Mouse (Mus musculus): ENCODE results near the gene Slc1a7. TPM values are rescaled to one million over a fixed set of nuclear protein-coding genes. Genes with fewer than 3 reads are reported as not detected.
A peak's percentile ranks its signal among the peaks of the same experiment; 100 is the strongest.

Gene Slc1a7
- 0.09 TPM in 1 of 2 replicates, not detected in the other for polyA plus RNA-seq (2015; fragmentation: Nextera tagmentation; extraction: Ambion mirVana)

DNA sequence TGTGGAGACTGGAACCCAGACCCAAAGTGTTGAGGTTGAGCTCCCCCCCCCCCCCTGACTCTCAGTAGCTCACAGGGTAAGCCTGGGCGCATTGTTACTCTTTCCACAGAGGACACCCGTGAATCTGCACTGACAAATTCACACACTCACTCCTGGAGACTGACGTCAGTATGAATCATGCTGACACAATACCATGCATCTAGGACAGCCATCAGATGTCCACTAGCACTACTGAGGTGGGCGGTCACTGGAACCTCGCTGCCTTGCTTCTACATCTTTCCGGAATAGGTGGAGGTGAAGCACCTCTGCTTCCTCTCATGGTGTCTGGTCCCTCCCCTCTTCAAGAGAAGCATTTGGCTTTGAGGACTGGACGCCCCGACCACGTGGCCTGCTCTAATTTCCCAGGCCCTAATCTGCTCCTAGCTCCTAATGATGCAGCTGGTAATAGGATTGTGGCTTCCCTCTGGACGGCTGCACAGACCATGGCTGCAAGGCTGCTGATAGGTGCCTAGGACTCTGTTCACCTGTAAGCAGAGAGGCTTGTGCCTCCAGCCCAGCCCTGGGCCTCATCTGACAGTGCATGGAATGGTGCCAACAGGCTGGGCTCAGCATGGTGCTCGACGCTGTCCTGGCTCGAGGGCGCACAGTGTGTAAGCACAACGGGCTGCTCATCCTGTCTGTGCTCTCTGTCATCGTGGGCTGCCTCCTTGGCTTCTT is at the start of gene Slc1a7:
Slc1a7 (plus strand) TSS at position 367 of the 717 bp plus-strand sequence.
- Histone ChIP-seq H3K9me3 (no peaks in the 10 kb centered on the region), H3K27me3 (replicated peaks) (no peaks in the 10 kb centered on the region), H3K36me3 (replicated peaks) (no peaks in the 10 kb centered on the region), H3K4me1 (0 out of 2 replicates have a peak, but pooled peaks cover 2% of the 10 kb centered on the region), H3K27ac (no peak within 1 kb of the TSS), H3K4me2 (no peak within 1 kb of the TSS), H3K4me3 (no peak within 1 kb of the TSS), H3K9ac (no peak within 1 kb of the TSS)
- no peak for ATAC-seq (replicated peaks)
- 80% methylated on average over 16 of the region's 16 CpGs for WGBS

DNA sequence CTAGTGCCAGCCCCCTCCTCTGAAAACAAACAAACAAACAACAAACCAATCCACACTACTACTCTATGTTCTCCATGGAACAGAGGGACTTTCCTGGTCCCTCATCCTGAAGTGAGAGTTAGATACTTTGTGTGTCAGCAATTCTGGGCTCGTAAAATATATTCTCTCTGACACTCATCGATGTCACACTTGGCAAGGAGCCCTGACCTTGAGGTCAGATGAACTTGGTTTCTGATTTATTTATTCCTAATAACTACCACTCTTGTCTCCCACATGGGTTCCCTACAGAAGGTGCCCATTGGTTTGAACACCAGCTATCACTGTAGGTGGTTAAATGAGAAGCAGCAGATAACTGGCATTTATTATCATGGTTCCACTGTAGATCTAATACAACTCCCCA is 47.8 kb upstream of the Slc1a7 start:
- H3K9me3 ChIP-seq = no peaks in the 10 kb centered on the region
- WGBS = 90% methylated on average over 2 of the region's 2 CpGs
- H3K4me1 ChIP-seq = peaks cover 15% of the 10 kb centered on the region
- no peaks in the 10 kb centered on the region for H3K27me3 ChIP-seq (replicated peaks)
- ATAC-seq (replicated peaks) = no peak
- H3K4me2 ChIP-seq = no peak overlapping the region
- no peaks in the 10 kb centered on the region for H3K36me3 ChIP-seq (replicated peaks)
- no peak overlapping the region for H3K4me3 ChIP-seq
- no peak overlapping the region for H3K9ac ChIP-seq
- no peak overlapping the region for H3K27ac ChIP-seq

- Histone ChIP-seq H3K4me1 (peaks cover 15% of the 10 kb centered on the region), H3K27ac (no peak overlapping the region), H3K36me3 (replicated peaks) (no peaks in the 10 kb centered on the region), H3K27me3 (replicated peaks) (no peaks in the 10 kb centered on the region), H3K4me3 (no peak overlapping the region), H3K9me3 (no peaks in the 10 kb centered on the region), H3K9ac (no peak overlapping the region), H3K4me2 (no peak overlapping the region)
- 79% methylated on average over 8 of the region's 8 CpGs for WGBS
- ATAC-seq (replicated peaks) = no peak
These were observed 46.9 kb upstream of the Slc1a7 start for GRCm38 (mm10) chr4:107921152-107921695.

DNA sequence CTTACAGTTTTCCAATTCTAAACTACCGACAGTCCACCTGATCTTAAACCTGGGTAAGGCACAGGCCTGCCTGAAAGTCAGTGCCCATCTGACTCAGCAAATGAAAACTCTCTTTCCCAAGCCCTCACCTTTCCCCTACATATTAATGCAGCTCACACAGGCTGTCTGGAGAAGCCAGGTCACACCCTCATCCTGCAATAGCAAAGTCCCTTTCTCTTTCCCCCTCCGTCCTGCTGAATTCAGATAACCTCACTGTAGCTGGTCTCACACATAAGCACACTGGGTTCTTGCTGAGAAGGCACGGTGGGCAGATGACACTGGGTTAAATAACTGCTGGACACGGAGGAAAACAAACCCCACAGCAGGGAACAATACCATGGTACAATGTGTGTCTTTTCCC is 46.2 kb upstream of the Slc1a7 start:
- Histone ChIP-seq H3K9me3 (no peaks in the 10 kb centered on the region), H3K4me2 (peak overlapping the region; percentile 72; the same call in 1 of the 2 replicates), H3K4me1 (peaks cover 15% of the 10 kb centered on the region), H3K4me3 (no peak overlapping the region), H3K9ac (no peak overlapping the region), H3K27ac (no peak overlapping the region), H3K36me3 (replicated peaks) (no peaks in the 10 kb centered on the region), H3K27me3 (replicated peaks) (no peaks in the 10 kb centered on the region)
- ATAC-seq (replicated peaks) = no peak
- WGBS = 61% methylated on average over 4 of the region's 4 CpGs

GRCm38 (mm10) chr4:107923145-107923802 is 44.9 kb upstream of the Slc1a7 start, which contains the start of gene Cpt2:
Cpt2 (minus strand) TSS chr4:107923610.
- ATAC-seq (replicated peaks) = peak; percentile 92
- no peaks in the 10 kb centered on the region for H3K27me3 ChIP-seq (replicated peaks)
- H3K27ac ChIP-seq = peak within 1 kb of the TSS; percentile 4
- WGBS = 1% methylated on average over 38 of the region's 38 CpGs
- H3K9me3 ChIP-seq = no peaks in the 10 kb centered on the region
- peaks cover 15% of the 10 kb centered on the region for H3K4me1 ChIP-seq
- H3K9ac ChIP-seq = peak within 1 kb of the TSS; percentile 61
- H3K4me2 ChIP-seq = peak within 1 kb of the TSS; percentile 72
- H3K36me3 ChIP-seq (replicated peaks) = no peaks in the 10 kb centered on the region
- peak within 1 kb of the TSS; percentile 68 for H3K4me3 ChIP-seq

DNA sequence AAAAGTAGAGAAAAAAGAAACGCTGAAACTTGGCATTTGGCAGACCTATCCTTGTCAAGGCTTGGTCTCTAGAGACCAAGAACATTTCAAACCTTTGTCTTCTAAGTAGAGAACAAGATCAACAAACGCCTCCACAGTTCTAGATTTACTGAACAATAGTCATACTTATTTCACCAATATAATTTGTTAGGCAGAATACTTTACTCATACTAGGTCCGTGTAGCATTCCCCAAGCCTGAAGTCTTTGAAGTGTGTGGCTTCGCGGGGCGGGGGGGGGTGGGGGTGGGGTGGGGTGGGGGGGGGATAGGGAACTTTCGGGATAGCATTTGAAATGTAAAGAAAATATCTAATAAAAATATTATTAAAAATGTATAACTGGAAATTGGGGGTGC is 44.3 kb upstream of the Slc1a7 start:
- Histone ChIP-seq H3K27me3 (replicated peaks) (no peaks in the 10 kb centered on the region), H3K9me3 (no peaks in the 10 kb centered on the region), H3K27ac (peak overlapping the region; percentile 4; the same call in 1 of the 2 replicates), H3K9ac (0 out of 2 replicates have a peak overlapping the region, but pooled peaks have one; percentile 61), H3K36me3 (replicated peaks) (no peaks in the 10 kb centered on the region), H3K4me2 (peak overlapping the region; percentile 72), H3K4me3 (peak overlapping the region; percentile 68), H3K4me1 (peaks cover 15% of the 10 kb centered on the region)
- peak; percentile 57 for ATAC-seq (replicated peaks)
- WGBS = 46% methylated on average over 7 of the region's 7 CpGs

DNA sequence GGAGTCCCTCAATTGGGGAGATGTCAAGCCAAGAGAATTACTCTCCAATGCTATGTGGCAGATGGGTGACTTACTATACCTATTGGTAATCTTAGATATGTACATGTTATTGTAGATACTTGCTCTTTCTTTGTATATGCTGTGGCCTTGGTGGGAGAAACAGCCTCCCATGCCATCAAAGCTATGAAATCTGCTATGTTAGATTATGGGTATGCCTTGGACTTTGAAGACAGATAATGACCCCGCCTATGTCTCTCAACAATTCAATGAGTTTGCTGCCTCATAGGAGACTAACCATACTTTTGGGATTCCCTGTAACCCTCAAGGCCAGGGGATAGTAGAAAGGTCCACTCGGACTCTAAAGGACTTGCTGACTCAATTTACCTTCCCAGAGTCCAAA is 39.9 kb upstream of the Slc1a7 start:
- ATAC-seq (replicated peaks) = no peak
- Histone ChIP-seq H3K27ac (no peak overlapping the region), H3K4me1 (peaks cover 4% of the 10 kb centered on the region; the same call in 1 of the 2 replicates), H3K4me3 (no peak overlapping the region), H3K9ac (no peak overlapping the region), H3K27me3 (replicated peaks) (no peaks in the 10 kb centered on the region), H3K4me2 (no peak overlapping the region), H3K36me3 (replicated peaks) (no peaks in the 10 kb centered on the region), H3K9me3 (no peaks in the 10 kb centered on the region)
- WGBS = 77% methylated on average over 2 of the region's 2 CpGs

GRCm38 (mm10) chr4:107928726-107929125 is 39.4 kb upstream of the Slc1a7 start:
- 74% methylated on average over 2 of the region's 2 CpGs for WGBS
- H3K4me2 ChIP-seq = no peak overlapping the region

GRCm38 (mm10) chr4:107931453-107931852 is 36.7 kb upstream of the Slc1a7 start:
- H3K27ac ChIP-seq = no peak overlapping the region
- no peak for ATAC-seq (replicated peaks)
- WGBS = 81% methylated on average over 3 of the region's 3 CpGs
- no peaks in the 10 kb centered on the region for H3K36me3 ChIP-seq (replicated peaks)
- no peak overlapping the region for H3K4me3 ChIP-seq
- H3K4me2 ChIP-seq = no peak overlapping the region
- H3K27me3 ChIP-seq (replicated peaks) = no peaks in the 10 kb centered on the region
- H3K9me3 ChIP-seq = no peaks in the 10 kb centered on the region
- no peaks in the 10 kb centered on the region for H3K4me1 ChIP-seq
- no peak overlapping the region for H3K9ac ChIP-seq

More at GRCm38 (mm10) chr4:107928726-107929125, 39.4 kb upstream of the Slc1a7 start:
- ATAC-seq (replicated peaks) = no peak
- H3K9me3 ChIP-seq = no peaks in the 10 kb centered on the region
- no peaks in the 10 kb centered on the region for H3K27me3 ChIP-seq (replicated peaks)
- no peaks in the 10 kb centered on the region for H3K36me3 ChIP-seq (replicated peaks)
- H3K4me1 ChIP-seq = no peaks in the 10 kb centered on the region
- H3K9ac ChIP-seq = no peak overlapping the region
- H3K4me3 ChIP-seq = no peak overlapping the region
- no peak overlapping the region for H3K27ac ChIP-seq

GRCm38 (mm10) chr4:107933239-107933638 is 34.9 kb upstream of the Slc1a7 start:
- Histone ChIP-seq H3K4me2 (no peak overlapping the region), H3K4me3 (no peak overlapping the region), H3K9me3 (no peaks in the 10 kb centered on the region), H3K4me1 (no peaks in the 10 kb centered on the region), H3K27me3 (replicated peaks) (no peaks in the 10 kb centered on the region), H3K36me3 (replicated peaks) (no peaks in the 10 kb centered on the region), H3K9ac (no peak overlapping the region), H3K27ac (no peak overlapping the region)
- 83% methylated on average over 8 of the region's 8 CpGs for WGBS
- ATAC-seq (replicated peaks) = no peak

- no peak overlapping the region for H3K9ac ChIP-seq
- 64% methylated on average over 3 of the region's 3 CpGs for WGBS
- H3K9me3 ChIP-seq = no peaks in the 10 kb centered on the region
- no peaks in the 10 kb centered on the region for H3K36me3 ChIP-seq (replicated peaks)
- no peak overlapping the region for H3K4me3 ChIP-seq
- no peak overlapping the region for H3K4me2 ChIP-seq
- H3K27ac ChIP-seq = no peak overlapping the region
- H3K4me1 ChIP-seq = no peaks in the 10 kb centered on the region
- no peaks in the 10 kb centered on the region for H3K27me3 ChIP-seq (replicated peaks)
- no peak for ATAC-seq (replicated peaks)
These were observed 32.9 kb upstream of the Slc1a7 start for GRCm38 (mm10) chr4:107935254-107935653.

DNA sequence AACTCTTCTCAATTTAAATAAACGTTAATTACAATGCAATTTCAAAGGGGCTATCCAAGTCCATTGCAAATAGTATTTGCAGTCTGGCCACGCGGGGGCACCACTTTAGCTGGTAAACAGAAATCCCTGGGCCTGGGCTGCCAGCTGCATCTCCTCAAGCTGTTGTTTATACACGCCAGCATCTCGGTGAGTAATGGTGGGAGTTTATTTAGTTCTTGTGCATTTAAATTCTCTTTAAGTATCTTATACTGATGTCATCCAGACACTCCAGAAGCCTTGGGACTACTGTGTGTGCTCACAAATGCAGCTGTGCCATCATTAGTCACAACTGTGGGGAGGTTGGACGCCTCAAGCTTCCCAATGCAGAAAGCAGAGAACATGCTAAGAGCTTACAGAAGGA is 30.8 kb upstream of the Slc1a7 start:
- ATAC-seq (replicated peaks) = no peak
- no peak overlapping the region for H3K4me3 ChIP-seq

More for the DNA sequence above, 30.8 kb upstream of the Slc1a7 start:
- Histone ChIP-seq H3K4me1 (no peaks in the 10 kb centered on the region), H3K27ac (no peak overlapping the region), H3K9me3 (no peaks in the 10 kb centered on the region), H3K27me3 (replicated peaks) (no peaks in the 10 kb centered on the region), H3K9ac (no peak overlapping the region), H3K4me2 (no peak overlapping the region), H3K36me3 (replicated peaks) (no peaks in the 10 kb centered on the region)
- 27% methylated on average over 6 of the region's 6 CpGs for WGBS

Measured in midbrain, embryonic 15.5 days (tissue).